Mouse (Mus musculus) urinary bladder, postnatal 14 days (tissue): ENCODE measurements around the gene Slc6a11.

Experiments used
- DNase-seq: peaks from one replicate; pipeline ENCODE4 v3.0.0; 2021; ENCODE audit warnings: low spot score

The Slc6a11 gene

DNA sequence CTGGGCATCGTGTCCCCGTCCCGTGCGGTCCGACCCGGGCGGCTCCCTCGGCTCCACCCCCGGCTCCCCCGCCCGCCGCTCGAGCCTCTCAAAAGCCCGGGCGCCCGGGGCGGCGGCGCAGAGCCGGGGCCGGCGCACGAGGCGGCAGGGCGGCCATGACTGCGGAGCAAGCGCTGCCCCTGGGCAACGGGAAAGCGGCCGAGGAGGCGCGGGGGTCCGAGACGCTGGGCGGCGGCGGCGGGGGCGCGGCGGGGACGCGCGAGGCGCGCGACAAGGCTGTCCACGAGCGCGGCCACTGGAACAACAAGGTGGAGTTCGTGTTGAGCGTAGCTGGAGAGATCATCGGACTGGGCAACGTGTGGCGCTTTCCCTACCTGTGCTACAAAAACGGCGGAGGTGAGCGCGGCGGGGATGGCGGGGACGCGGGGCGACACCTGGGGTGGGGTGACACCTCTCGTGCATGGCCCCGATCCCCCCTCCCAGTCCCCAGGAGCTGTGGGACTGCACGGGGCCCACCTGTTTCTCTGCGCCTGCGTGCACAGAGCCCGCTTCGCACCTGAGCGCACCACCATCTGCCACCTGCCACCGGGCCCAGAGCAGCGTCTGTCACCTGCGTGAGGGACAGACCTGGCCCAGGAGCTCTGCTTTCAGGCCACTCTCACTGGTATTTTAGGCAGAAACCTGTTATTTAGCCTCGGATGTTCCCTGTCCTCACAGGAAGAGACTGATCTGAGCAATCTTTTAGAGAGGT is at the start of gene Slc6a11:
Slc6a11 (plus strand) TSS at position 120 of the 751 bp plus-strand sequence.
- no peak for DNase-seq

DNA sequence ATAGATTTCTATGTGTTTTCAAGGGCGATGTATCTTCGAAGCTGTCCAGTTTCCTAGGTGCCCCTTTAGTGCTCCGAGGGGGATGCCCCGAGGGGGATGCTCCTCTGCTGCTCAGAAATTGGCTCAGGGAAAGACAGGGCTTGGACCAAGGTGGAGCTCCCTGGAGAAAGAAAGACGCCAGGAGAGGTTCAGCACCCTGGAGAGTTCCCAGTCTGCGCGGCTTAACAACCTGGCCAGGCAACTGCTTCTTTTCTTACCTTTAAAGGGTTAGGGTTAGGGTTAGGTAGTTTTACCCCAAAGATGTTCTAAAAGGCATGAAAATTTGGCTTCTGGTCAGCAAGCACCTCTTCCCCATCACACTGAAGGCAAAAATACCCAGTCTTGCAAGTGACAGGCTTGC is 43.9 kb upstream of the Slc6a11 start:
- peak; percentile 26 for DNase-seq

DNA sequence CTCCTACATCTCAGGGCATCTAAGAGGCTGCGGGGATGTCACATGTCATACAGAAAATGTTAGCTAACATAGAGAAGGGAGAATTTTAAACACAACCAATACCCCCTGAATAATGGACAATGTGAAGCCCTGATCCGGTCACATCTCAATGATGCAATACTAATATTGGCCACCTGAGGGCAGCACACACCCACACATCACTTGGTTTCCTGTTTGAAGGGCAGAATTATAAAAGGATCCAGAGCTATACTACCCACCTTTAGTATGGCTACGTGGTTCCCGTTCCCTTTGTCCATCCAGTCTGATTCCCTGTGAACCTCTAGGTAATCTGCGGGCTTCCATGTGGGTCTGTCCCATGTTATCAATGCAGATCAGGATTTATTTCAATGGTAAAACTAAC is 41.4 kb upstream of the Slc6a11 start:
- DNase-seq, result peak; percentile 46

DNA sequence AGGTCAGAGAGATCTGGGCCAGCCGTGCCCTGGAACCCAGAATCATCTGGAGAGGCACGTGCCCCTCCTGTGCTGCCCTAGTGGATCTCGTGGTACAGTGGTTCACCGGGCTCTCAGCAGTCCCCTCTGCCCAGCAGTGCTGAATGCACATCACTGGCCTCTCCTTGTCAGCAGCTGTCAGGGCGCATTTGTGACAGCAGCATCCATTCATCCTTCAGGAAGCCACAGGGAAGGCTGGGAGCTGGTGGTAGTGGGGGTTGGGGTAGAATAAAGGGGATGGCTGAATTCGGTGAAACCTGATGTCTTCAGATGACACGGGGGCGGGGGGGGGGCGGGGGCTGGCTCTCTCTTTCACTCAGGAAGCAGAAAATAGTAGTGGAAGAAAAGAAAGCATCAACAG is 38.8 kb upstream of the Slc6a11 start:
- DNase-seq, result no peak

DNA sequence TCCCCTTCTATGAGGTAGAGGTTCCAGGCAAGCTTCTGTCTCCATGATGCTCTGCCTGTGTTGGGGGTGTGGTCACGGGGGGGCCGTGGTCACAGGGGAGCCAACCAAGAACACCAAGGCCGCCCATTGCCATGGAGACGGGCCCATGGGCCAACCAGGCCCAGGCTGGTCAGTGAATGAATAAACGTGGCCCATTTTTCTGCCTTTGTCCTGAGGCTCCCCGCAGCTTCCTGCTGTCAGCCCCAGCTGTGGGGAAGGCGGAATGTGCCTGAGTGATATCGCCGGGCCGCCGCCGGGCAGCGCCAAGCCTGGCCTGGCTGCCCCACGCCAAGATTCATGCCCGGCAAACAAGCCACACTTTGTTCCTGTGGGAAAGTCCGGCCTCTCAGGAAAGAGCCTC is 36.8 kb upstream of the Slc6a11 start:
- no peak for DNase-seq

DNA sequence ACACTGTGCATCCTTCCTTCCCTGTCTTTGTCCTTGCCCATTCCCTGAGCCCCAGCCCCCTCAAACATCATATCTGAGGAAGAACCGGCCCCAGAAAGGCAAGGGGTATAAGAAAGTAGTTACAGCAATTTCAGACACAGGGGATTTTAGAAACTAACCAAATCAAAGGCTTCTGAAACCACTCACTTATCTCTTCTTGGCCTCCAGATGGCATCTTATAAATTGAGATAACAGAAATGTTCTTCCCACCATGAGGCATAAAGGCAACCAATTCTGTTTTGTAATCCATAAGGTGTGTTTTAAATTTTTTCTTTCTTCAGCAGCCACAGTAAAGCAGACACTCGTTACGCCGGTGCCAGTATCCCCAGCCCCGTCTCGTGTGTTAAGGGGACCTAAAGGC is 34.5 kb upstream of the Slc6a11 start:
- DNase-seq, result no peak

DNA sequence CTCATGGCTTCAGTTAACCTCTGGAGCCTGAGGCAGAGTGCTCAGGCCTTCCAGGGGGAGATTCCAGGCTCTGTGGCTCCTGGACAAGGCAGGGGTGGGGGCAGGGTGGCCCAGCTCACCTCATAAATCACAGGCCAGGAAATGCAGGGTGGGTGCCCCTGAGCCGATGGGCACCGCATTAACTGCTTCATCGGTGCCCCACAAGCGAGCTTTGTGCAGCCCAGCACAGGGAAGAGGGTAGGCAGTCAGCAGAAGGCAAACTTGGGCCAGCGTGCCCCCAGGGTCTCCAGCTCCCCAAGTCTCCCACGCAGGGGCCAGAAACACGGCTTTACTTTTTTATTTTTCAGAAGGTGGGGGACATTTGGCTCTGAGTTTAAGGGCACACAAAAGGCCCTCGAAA is 29.1 kb upstream of the Slc6a11 start:
- DNase-seq, result no peak

DNA sequence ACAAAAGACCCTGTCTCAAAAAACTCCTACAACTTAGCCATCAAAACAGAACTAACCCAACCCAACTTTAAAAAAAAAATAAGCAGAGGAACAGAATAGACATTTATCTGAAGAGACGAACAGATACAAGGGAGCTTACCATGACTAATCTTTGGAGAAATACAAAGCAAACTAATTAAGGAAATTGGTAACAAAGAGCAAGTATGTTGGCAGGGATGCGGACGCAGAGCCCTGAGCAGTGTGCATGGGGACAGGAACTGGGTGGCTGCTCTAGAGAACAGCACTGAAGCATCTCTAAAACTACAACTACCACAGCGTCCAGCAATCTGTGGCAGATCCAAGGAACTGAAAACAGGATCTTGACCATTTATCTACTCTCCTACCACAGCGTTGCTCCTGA is 11.5 kb upstream of the Slc6a11 start:
- DNase-seq, result no peak

DNA sequence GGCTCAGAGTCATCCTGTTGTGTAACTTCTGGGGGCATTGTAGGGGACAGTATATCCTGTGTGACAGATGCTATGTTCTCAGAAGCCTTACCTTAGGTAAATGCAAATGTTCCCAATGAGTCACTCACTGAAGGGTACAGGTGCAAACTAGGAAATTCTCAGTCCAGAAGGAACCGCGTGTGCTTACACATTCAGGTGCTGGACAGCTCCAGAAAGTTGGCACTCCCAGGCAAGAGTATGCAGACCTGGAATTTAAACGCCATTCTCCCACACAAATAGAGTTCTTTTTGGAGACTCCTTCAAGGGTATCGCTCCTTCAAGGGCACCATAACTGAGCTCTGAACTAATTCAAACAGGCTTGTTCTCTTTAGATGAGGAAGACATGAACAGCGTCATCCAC is 5.5 kb upstream of the Slc6a11 start:
- no peak for DNase-seq

DNA sequence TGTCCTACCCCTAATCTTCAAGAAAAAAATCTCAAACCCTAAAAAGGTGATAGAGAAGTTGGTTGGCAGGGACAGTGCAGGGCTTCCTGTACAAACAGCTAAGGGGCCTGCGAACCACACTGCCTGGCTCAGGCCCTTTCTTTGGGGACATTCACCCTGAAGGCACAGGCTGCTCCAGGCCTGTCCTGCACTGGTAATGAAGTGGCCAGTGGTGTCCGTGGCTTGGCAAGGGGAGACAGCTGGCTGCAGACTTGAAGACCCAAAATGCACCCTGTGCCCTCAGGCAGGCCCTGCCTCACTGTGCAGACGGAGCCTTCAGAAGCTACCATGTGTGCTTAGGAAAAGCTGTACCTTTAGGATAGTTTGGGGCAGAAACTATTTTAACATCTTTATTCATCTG is 1.4 kb downstream of the Slc6a11 start:
- DNase-seq, result no peak

DNA sequence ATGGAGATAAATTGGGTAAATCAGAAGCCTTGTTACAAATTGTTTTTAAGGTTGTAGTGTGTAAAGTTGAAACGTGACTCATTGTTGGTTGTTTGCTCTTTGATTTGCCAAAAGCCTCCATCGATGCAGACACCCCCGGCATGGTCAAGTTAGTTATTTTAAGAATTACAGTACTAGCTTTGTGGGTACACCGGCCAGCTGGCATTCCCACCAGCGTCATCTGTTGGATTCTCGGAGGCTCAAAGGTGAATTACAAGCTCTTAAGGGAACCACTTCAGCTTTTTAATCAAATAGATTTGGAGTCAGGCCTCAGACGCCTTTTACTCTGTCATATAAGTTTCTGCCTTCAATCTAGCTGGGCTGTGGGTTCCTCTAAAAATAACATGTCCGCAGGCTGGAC is 1.9 kb downstream of the Slc6a11 start:
- no peak for DNase-seq

DNA sequence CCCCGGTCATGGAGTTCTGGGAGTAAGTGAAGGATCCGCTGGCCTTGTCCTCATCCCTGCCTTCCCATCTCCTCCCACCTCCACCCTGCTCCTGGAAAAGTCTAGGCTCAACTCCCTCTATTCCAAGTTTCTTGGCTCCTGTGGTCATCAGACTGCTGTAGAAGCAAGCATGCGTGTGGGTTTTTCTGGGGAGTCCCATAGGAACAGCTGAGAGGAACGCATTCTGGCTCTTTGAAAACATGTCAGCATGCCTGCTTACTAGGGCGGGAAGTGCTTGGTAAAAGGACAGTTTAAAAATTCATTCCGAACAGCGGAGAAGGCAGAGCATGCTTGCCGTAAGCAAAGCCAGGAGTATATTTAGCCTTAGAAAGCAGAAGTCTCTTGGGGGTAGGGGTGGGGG is 7.9 kb downstream of the Slc6a11 start:
- DNase-seq, result no peak

DNA sequence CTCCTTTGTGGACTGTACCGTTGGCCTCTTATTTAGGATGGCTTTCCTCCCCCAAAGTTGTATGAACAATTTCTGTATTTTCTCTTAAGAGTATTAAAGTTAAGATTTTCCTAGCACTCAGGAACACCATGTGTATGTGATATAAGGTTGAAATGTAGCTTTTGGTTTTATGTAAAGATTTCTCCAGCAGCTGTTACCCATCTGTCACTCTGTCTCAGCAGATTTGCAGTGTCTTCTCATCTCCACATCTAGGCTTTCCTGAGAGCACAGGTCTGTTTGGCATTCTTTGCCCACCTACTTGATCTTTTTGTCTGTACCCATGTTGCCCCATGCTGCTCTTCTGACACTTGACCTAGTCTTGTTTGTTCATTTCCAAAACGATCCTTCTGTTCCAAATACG is 10.4 kb downstream of the Slc6a11 start:
- DNase-seq, result no peak

DNA sequence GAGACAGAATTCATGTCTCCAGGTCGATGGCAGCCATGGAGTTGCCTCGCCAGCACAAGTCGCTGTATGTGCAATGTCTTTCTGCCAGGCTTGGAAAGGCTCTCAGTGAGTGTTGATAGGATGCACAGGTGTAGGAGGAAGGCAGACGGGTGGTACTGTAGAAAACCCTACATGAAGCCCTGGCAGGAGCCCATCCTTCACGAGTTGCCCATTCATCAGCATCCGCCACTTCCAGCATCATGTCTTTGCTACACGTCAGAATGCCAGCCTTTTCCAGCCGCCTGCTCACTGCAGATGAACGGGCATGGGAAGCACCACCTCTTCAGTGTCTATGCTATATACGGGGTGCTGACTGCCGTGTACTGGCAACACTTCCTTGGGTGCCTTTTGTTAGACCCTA is 11.4 kb downstream of the Slc6a11 start:
- no peak for DNase-seq

DNA sequence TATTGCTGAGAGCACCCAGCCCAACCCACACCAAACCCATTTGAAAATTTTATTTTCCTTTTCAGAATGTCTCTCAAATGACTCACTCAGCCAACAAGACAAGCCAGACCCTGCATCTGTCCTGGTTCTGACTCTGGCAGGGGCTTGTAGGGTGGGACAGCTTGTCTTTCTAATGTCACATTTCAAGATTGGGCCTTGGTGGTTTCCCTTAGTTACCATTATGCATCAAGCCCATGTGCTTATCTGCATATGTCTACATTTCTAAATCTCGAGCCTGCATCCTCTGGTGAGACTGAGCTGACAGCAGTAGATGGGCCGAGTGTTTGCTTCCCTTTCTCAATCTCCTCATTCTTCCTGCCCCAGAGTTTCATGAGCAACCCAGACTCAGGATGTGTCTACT is 12.5 kb downstream of the Slc6a11 start:
- no peak for DNase-seq

DNA sequence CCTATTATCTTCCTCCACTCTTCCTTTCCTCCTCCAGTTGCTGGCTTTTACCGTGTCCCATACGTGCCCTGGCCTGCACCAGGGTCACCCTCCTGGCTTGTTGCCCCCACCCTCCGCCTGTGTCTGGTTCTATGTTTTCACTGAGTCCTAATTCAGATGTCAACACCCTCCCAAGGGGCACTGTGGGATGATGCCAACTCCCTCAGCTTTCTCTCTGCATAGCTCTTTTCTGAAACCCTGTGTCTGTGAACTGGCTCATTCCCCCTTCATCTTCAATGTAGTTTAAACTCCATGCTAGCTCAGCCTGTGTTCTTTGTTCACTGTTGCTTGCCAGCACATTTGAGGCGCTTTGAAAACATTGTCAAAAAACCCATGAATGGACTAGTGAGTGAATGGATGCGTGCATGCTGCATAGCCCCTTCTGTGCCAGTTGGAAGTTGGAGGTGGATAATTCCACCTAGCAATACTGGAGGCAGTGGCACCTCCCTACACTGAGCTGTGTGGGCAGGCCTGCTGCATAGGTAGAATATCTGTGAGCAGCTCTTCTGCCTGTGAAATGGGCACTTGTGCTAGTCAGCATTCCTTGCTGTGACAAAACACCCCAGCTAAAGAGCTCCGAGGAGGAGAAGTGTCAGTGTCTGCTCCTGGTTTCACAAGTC is 13.5 kb downstream of the Slc6a11 start:
- DNase-seq, result no peak

DNA sequence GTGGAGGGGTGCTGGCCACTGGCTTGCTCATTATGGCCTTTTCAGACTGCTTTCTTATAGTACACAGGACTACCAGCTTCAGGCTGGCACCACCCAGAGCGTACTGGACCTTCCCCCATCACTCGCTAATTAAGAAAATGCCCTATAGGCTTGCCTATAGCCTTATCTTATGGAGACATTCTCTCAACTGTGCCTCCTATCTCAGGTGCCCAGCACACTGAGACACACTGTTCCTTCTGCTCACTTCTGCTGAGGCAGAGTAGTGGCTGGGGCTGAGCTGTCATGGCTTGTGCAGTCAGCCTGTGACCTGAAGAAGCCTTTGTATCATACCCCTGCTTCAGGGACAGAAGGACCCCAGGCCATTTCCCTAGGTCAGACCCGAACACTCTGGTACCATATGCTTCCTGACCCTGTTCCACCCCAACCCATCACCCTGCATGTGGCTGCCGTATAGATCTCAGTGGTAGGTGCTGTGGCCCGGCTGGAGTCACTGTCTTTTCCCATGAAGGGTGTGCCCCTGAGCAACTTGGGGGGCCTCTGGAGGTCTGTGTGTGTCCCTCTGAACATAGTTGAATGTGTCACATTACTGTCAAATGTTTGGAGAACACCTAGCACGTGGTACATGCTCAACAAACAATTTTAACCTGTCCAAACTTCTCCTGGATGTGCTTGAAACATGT is 14.7 kb downstream of the Slc6a11 start:
- DNase-seq, result no peak

DNA sequence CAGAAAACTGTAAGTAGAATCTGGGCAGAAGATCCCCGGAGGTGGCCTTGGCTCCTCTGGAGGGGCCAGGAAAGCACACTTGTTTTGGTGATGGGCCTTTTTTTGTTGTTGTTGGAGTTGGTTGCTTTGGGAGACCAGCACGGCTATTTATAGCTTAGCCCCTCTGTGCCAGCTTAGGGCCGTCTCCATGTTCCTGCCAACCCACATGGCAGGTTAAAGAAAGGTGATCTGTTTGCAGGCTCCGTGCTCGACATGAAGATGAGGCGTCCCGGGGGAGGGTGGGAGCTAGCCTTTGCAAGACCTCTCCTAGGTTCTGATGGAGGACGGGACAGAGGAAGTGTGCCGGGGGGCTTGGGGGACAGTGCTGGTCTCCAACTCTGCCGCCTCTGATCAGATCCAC is 24.7 kb downstream of the Slc6a11 start:
- no peak for DNase-seq

DNA sequence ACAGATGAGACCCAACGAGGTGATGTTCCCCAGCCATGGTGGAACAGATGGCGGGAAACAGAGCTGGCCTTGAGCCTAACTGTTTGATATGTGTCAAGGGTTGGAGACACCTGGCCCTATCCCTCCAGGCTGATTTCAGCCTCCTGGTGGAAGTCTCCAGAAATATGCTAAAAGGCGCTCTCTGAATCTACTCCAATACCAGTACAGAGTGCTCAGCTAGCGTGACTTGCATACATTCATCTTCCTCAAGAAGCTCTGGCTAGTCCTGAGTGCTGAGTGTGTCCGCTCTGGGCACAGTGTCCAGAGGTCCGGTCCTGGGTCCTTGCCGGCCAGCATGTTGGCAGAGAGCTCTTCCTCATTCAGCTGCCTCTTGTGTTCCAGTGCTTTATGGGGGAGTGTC is 27.8 kb downstream of the Slc6a11 start:
- DNase-seq, result no peak

DNA sequence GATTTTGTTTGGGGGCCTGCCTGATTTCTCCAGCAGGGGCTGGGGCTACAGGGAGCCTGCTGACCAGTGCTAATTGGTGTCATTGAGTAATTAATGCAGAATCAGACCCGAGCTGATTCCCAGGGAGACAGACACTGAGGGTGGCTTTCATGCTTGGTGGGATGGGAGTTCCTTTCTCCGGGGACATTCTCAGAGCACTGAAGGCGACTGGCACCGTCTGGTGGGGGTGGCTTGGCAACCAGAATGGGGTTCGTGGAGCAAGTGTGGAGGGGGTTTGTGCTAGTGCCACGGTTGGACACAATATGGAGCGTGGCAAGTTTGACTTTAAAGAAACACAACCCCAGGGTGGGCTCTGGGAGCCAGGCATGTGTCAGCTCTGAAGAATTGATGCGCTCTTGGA is 29.7 kb downstream of the Slc6a11 start:
- DNase-seq, result no peak

DNA sequence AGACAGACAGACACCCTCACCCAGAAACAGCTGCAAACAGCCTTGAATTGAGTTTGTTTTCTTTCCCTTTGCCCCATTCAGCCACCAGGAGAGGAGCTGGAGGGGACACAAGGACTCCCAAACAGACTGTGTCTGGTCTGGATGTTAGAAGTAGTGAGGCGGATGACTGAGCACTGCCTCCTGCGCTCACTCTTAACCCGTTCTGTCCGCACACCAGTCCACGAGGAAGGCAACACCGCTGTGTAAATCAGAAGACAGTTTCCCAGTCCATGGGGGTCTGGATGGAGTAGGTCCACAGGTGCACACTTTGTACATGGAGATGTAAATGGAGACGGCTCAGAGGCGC is 43.0 kb downstream of the Slc6a11 start:
- DNase-seq, result no peak

DNA sequence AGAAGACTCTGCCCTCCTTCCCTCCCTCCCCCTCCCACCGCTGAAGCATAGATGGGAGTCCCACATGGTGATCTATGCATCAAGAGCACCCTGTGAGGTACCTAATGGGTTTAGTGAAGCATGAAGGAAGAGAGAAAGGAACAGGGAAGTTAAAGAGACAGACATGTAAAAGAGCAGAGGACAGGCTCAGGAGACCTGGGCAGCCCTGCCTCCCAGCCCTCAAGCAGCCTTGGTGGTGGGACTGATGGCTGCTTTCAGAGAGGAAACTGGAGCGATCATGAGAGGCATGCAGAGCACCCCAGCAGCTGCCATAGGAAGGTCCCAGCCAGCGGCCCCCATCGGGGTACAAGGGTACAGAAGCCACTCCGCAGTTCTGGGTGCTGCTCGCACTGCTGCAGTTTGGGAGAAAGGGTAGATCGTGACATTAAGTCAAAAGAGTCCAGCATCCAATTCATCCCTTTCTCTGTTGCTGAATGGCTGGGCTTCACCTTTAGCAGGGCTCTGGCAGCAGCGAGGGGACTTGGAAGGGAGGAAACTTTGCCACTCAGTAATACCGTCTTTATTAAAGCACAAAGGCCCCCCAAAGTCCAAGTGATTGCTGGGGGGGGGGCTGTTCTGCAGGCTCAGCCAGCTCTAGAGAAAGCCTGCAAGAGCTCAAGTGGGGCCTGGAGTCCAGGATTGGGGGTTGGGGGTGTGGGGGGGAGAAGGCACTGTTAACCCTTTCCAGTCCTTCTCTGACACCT is 43.5 kb downstream of the Slc6a11 start:
- no peak for DNase-seq

DNA sequence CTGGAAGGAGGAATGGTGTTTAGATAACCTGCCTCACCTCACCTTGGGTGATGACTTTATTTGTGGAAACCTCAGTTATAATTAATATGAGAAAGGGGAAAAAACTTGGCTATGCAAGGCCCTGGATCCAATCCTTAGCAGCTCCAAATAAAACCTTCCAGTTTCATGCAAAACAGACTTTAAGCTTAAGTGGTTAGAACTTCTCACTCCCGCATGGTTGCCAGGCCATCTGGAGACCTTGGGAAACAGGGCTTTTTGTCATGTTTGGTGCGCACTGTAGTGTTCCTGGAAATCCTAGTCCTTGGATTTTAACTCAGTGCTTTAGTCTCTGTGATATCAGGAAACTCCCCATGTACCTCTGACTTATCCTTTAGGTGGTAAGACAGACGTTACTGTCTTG is 47.1 kb downstream of the Slc6a11 start:
- DNase-seq, result no peak
